Mouse (Mus musculus) embryonic facial prominence, embryonic 11.5 days (tissue): ENCODE measurements around the gene Lhfp. TPM values are rescaled to one million over a fixed set of nuclear protein-coding genes. Genes with fewer than 3 reads are reported as not detected.

Experiments
- ATAC-seq: fragments of 200-750 bp; cut with Nextera tagmentation; replicated peaks from 2 replicates; pipeline ENCODE4 v1.8.0; 2017; ENCODE audit warnings: low read depth; ENCODE audit not compliant: insufficient number of reproducible peaks, low FRiP score, low TSS enrichment
- DNase-seq: peaks from one replicate; pipeline ENCODE4 v3.0.0-alpha.2; 2015; ENCODE audit warnings: low spot score
- H3K27ac ChIP-seq: fragments of 300-500 bp; sonication (generic); replicated peaks from 2 replicates; pipeline ENCODE4 v1.5.1; 2014; ENCODE audit warnings: mild to moderate bottlenecking, low read depth, low read length, control low read depth
- H3K27me3 ChIP-seq: fragments of 300-500 bp; sonication (generic); 2 replicates; pipeline ENCODE4 v1.6.1; 2014; ENCODE audit warnings: mild to moderate bottlenecking, low read length, moderate library complexity, mixed read lengths; ENCODE audit not compliant: control insufficient read depth, insufficient read depth
- H3K36me3 ChIP-seq: fragments of 300-500 bp; sonication (generic); replicated peaks from 2 replicates; pipeline ENCODE4 v1.6.1; 2014; ENCODE audit warnings: low read depth, mild to moderate bottlenecking, low read length, moderate library complexity, mixed read lengths; ENCODE audit not compliant: control insufficient read depth, insufficient read depth
- H3K4me1 ChIP-seq: fragments of 300-500 bp; sonication (generic); 2 replicates; pipeline ENCODE4 v1.6.1; 2014; ENCODE audit warnings: low read length, mixed read lengths; ENCODE audit not compliant: control insufficient read depth, insufficient read depth
- H3K4me2 ChIP-seq: fragments of 300-500 bp; sonication (generic); 2 replicates; pipeline ENCODE4 v1.6.1; 2014; ENCODE audit warnings: low read depth, mild to moderate bottlenecking, control low read depth, low read length, moderate library complexity
- H3K4me3 ChIP-seq: fragments of 300-500 bp; sonication (generic); 2 replicates; pipeline ENCODE4 v1.5.1; 2014; ENCODE audit warnings: low read depth, low read length, control low read depth
- H3K9ac ChIP-seq: fragments of 300-500 bp; sonication (generic); replicated peaks from 2 replicates; pipeline ENCODE4 v1.6.1; 2014; ENCODE audit warnings: mild to moderate bottlenecking, control low read depth, low read length
- H3K9me3 ChIP-seq: fragments of 300-500 bp; sonication (generic); replicated peaks from 2 replicates; pipeline ENCODE4 v1.6.1; 2016; ENCODE audit warnings: mild to moderate bottlenecking, low read length, inconsistent platforms, mixed read lengths; ENCODE audit not compliant: control insufficient read depth
- WGBS: fragments of 180-500 bp; shearing (Covaris S2); extraction: QIAGEN DNeasy Blood & Tissue Kit; methylation state at CpG from one replicate; pipeline ENCODE4 v1.1.7; 2014; 5-methylcytosine and 5-hydroxymethylcytosine counted together
- polyA plus RNA-seq: library from polyadenylated mRNA; unstranded; fragments of >200 nt; fragmentation: Nextera tagmentation; extraction: Ambion mirVana; gene quantifications from 2 replicates; pipeline ENCODE4 v1.2.1, GENCODE M21; 2014

Lhfp gene
- polyA plus RNA-seq, 1 experiment from 2014 or later, result 29.2 TPM

- DNase-seq, result no peak
- no peaks in the 10 kb centered on the region for H3K36me3 ChIP-seq
- no peaks in the 10 kb centered on the region for H3K9me3 ChIP-seq
- H3K4me1 ChIP-seq, result no peaks in the 10 kb centered on the region
- 79% methylated on average over 7 of the region's 7 CpGs for whole genome bisulfite sequencing
- no peak for ATAC-seq
- no peak overlapping the region for H3K27ac ChIP-seq
- no peak overlapping the region for H3K4me2 ChIP-seq
- H3K27me3 ChIP-seq, result no peaks in the 10 kb centered on the region
- H3K9ac ChIP-seq, result no peak overlapping the region
- H3K4me3 ChIP-seq, result no peak overlapping the region
Observed at GRCm38 (mm10) chr3:53204348-53204984, 163.1 kb downstream of the Lhfp start.

DNA sequence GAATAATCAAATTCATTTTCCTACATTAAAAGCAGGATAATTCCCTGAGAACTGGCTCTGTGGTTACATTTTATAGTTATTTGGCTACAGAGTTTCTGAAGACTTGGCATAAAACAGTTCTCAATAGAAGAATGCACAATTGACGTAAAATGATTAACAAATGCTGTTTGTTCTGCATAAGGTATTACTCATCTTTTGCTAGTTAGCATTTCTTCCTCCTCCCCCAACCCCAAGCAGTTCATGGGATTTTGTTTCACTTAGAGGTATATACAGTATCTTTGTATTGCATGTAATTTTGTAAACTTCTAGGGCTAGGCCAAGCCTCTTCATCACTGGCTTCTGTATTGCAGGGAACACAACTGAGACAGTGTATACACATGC is 163.6 kb downstream of the Lhfp start:
- no peak overlapping the region for H3K9ac ChIP-seq
- no peak overlapping the region for H3K4me3 ChIP-seq
- no peaks in the 10 kb centered on the region for H3K36me3 ChIP-seq
- no peak overlapping the region for H3K4me2 ChIP-seq
- H3K9me3 ChIP-seq, result no peaks in the 10 kb centered on the region
- no peaks in the 10 kb centered on the region for H3K4me1 ChIP-seq
- no peak for ATAC-seq
- 85% methylated on average over 1 of the region's 1 CpGs for WGBS
- H3K27me3 ChIP-seq, result no peaks in the 10 kb centered on the region
- DNase-seq, result no peak
- H3K27ac ChIP-seq, result no peak overlapping the region

DNA sequence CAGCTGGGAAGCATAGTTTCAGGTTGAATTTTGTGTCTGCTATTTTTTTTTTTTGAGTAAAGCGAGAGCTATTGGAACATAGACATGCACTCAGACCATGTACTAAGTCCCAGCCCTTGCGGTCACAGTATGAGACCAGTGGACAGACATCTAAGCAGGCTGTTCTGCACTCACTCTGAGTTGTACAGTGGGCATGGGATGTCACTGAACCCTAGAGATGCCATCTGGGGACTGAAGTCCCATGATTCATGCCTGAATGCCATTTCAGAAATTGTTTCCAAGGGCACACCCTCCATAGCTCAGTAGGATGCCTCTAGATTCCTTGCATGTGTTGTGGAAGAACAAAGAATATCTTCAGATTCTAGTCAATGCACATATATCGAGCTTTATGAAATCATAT is 164.4 kb downstream of the Lhfp start:
- no peak for ATAC-seq
- Histone ChIP-seq H3K9ac (no peak overlapping the region), H3K4me2 (no peak overlapping the region), H3K4me3 (no peak overlapping the region), H3K9me3 (no peaks in the 10 kb centered on the region), H3K27me3 (no peaks in the 10 kb centered on the region), H3K27ac (no peak overlapping the region), H3K4me1 (no peaks in the 10 kb centered on the region), H3K36me3 (no peaks in the 10 kb centered on the region)
- no peak for DNase-seq
- WGBS, result 96% methylated on average over 3 of the region's 3 CpGs

DNA sequence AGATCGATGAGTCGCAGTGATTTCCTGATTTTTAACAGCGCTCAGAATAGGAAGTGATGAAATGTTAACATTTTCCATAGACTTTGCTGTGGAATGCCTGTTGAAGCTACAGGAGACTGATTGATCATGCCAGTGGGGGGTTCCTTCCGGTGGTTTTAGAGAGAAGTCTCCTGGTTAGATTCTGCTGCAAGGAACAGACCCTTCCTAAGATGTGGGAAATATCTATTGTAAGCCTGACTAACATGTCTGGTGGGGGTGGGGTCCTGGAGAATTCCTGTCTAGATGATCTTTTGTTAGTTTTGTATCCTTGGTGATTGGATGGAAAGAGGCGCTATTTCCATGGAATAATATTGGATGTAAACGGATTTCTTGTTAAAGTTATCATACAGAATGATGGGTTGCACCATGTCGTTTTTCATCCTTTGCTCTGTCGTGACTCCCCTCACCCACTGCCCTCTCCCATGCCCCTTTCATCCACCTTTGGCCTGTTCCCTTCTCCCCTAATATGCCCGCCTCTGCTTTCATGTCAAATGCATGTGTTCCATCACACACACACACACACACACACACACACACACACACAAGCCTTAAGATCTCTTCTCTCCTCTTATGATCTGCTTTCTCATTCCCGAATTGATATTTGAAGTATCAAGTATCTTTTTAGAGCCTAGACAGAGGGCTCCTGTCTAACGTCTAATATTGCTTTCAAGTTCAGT is 165.3 kb downstream of the Lhfp start:
- Histone ChIP-seq H3K9me3 (no peaks in the 10 kb centered on the region), H3K4me3 (no peak overlapping the region), H3K27me3 (no peaks in the 10 kb centered on the region), H3K27ac (no peak overlapping the region), H3K36me3 (no peaks in the 10 kb centered on the region), H3K9ac (no peak overlapping the region), H3K4me1 (no peaks in the 10 kb centered on the region), H3K4me2 (no peak overlapping the region)
- no peak for DNase-seq
- ATAC-seq, result peak; percentile 48; the same call in 1 of the 2 replicates
- 59% methylated on average over 11 of the region's 11 CpGs for WGBS

DNA sequence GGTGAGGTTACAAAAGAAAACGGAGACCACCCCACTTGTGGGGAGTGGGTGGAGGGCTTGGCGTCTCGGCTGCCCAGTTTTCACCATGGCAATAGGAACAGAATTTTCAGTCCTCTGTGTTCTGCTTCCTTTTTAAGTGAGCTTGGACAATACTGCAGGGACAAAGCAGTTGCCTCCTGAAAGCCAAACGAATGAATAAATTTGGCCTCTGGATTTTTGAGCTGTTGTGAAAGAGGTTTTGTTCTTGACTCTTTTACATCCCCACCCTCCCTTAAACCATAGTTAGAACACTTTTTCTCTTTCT is 165.8 kb downstream of the Lhfp start:
- ATAC-seq (peak; percentile 29; the same call in 1 of the 2 replicates), DNase-seq (peak; percentile 19)
- Histone ChIP-seq H3K9me3 (no peaks in the 10 kb centered on the region), H3K27me3 (no peaks in the 10 kb centered on the region), H3K9ac (no peak overlapping the region), H3K27ac (no peak overlapping the region), H3K4me2 (no peak overlapping the region), H3K4me1 (no peaks in the 10 kb centered on the region), H3K36me3 (no peaks in the 10 kb centered on the region), H3K4me3 (no peak overlapping the region)
- 61% methylated on average over 4 of the region's 4 CpGs for WGBS

GRCm38 (mm10) chr3:53210691-53211526 is 169.6 kb downstream of the Lhfp start:
- no peaks in the 10 kb centered on the region for H3K9me3 ChIP-seq
- ATAC-seq (no peak), DNase-seq (no peak)
- H3K9ac ChIP-seq, result no peak overlapping the region
- no peaks in the 10 kb centered on the region for H3K36me3 ChIP-seq
- no peak overlapping the region for H3K27ac ChIP-seq
- H3K4me2 ChIP-seq, result no peak overlapping the region
- 61% methylated on average over 10 of the region's 10 CpGs for WGBS
- H3K27me3 ChIP-seq, result no peaks in the 10 kb centered on the region
- no peaks in the 10 kb centered on the region for H3K4me1 ChIP-seq
- no peak overlapping the region for H3K4me3 ChIP-seq

GRCm38 (mm10) chr3:53212599-53212998 is 171.3 kb downstream of the Lhfp start:
- Histone ChIP-seq H3K9ac (no peak overlapping the region), H3K4me2 (no peak overlapping the region), H3K4me3 (no peak overlapping the region), H3K27me3 (no peaks in the 10 kb centered on the region), H3K36me3 (no peaks in the 10 kb centered on the region), H3K4me1 (no peaks in the 10 kb centered on the region), H3K27ac (no peak overlapping the region), H3K9me3 (no peaks in the 10 kb centered on the region)
- ATAC-seq (no peak), DNase-seq (no peak)
- WGBS, result 95% methylated on average over 2 of the region's 2 CpGs

DNA sequence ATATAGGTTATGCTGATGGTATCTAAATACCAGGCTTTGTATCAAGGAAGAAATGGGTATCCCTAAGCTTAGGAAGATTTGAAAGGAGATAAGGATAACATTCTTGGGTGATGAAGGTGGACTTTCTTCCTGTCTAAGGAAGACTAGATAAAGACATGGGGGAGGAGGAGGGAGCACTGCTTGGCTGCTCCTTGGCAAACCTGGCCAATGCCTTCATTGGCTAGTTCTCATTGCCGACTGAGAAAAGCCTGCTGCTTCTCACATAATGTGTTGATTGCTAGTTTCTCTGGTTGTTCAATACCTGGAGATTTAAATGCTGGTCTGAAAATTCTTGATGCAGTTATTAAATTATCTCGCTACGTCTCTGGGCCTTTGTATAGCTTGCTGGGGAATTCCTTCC is 172.0 kb downstream of the Lhfp start:
- no peak overlapping the region for H3K4me3 ChIP-seq
- no peaks in the 10 kb centered on the region for H3K9me3 ChIP-seq
- no peak overlapping the region for H3K9ac ChIP-seq
- DNase-seq, result no peak
- no peak for ATAC-seq
- H3K27me3 ChIP-seq, result no peaks in the 10 kb centered on the region
- 82% methylated on average over 3 of the region's 3 CpGs for WGBS
- H3K4me1 ChIP-seq, result no peaks in the 10 kb centered on the region
- no peak overlapping the region for H3K27ac ChIP-seq
- no peak overlapping the region for H3K4me2 ChIP-seq
- H3K36me3 ChIP-seq, result no peaks in the 10 kb centered on the region
